Mouse (Mus musculus) spleen, postnatal 4 days (tissue): ENCODE measurements around the gene Lclat1.
"Not testable (repeated sequence)": the region's sequence is repeated elsewhere in the genome, so short reads cannot be mapped to it uniquely, and the experiment has no call there.

Experiments used
- DNase-seq, 2 experiments: peaks; one replicate each; pipeline ENCODE4 v3.0.0; 2022; ENCODE audit warnings: low spot score in 2 of 2

Gene Lclat1

GRCm38 (mm10) chr17:73275066-73275465 is 167.3 kb downstream of the Lclat1 start:
- no peak for DNase-seq

DNA sequence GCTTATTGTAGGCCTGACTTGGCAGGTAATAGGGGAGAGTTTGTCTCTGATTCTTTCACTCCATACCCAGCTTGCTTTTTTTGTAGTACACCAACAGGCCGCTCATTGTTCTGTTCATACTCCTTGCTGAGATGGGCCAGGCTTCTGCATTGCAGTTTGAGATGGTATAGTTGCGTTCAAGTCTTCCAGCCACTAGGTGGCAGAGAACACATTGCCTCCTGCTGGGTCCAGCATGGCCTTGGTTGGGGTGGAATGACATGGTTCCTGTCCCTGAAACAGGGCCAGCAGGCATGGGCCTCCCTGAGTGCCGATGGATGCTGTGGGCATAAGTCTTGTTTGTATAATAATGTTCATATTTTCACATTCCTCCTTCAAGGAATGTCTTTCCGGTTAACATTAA is 170.0 kb downstream of the Lclat1 start:
- DNase-seq: no peak

GRCm38 (mm10) chr17:73282702-73283101 is 174.9 kb downstream of the Lclat1 start:
- not testable (repeated sequence) for DNase-seq

GRCm38 (mm10) chr17:73284301-73284700 is 176.5 kb downstream of the Lclat1 start:
- DNase-seq: no peak
